Mouse (Mus musculus) ovary, postnatal 10 days (tissue): ENCODE data around the gene Olfr138.

Source experiments
- DNase-seq: peaks from one replicate; pipeline ENCODE4 v3.0.0; 2022; ENCODE audit warnings: low spot score

Olfr138 gene

GRCm38 (mm10) chr17:38260735-38261134, at the start of gene Olfr138:
TSS of gene Olfr138 (plus strand) at chr17:38261035.
- no peak for DNase-seq

- DNase-seq: no peak
These were observed 46.6 kb downstream of the Olfr138 start, which contains the start of gene Olfr137 for GRCm38 (mm10) chr17:38307470-38307869. TSS of gene Olfr137 (minus strand) at chr17:38307570.
